Mouse (Mus musculus): ENCODE results near the gene Cck. TPM values are rescaled to one million over a fixed set of nuclear protein-coding genes. Genes with fewer than 3 reads are reported as not detected.
A peak's percentile ranks its signal among the peaks of the same experiment; 100 is the strongest.

Gene Cck
- polyA plus RNA-seq, 1 experiment from 2014 or later = 12.1 TPM

- WGBS = 79% methylated on average over 11 of the region's 11 CpGs
Observed at GRCm38 (mm10) chr9:121491592-121492240, 3.8 kb downstream of the Cck start.

DNA sequence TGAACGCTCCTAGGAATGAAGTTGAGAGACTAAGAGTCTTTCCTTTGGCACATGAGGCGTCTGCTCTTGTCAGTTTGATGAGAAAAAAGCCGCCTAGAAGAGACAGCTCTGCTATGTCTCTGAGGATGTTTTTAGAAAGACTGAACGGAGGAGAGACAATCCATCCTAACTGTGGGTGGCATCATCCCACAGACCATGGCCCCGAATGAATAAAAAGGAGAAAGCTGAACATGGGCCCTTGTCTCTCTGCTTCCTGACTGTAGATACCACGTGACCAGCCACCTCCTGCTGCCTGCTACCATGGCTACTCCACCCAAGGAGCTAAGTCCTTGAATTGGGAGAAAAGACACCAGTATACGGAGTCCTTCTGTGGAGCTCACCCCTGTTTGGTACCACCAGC lies 8.3 kb downstream of the Cck start:
- Histone ChIP-seq H3K4me1 (0 out of 2 replicates have a peak, but pooled peaks cover 3% of the 10 kb centered on the region), H3K27ac (no peak overlapping the region), H3K4me2 (no peak overlapping the region), H3K9me3 (no peaks in the 10 kb centered on the region), H3K9ac (no peak overlapping the region), H3K27me3 (replicated peaks) (peaks cover 10% of the 10 kb centered on the region; the same call in 1 of the 2 replicates), H3K4me3 (replicated peaks) (no peak overlapping the region), H3K36me3 (no peaks in the 10 kb centered on the region)
- no peak for ATAC-seq (ENCODE audit: insufficient read depth, low FRiP score, low read depth)
- WGBS = 65% methylated on average over 7 of the region's 7 CpGs

More at GRCm38 (mm10) chr9:121491592-121492240, 3.8 kb downstream of the Cck start:
- Histone ChIP-seq H3K9ac (no peak overlapping the region), H3K9me3 (no peaks in the 10 kb centered on the region), H3K27ac (no peak overlapping the region), H3K4me2 (no peak overlapping the region), H3K36me3 (no peaks in the 10 kb centered on the region), H3K4me3 (replicated peaks) (no peak overlapping the region), H3K27me3 (replicated peaks) (peaks cover 53% of the 10 kb centered on the region), H3K4me1 (peaks cover 16% of the 10 kb centered on the region; the same call in 1 of the 2 replicates)
- ATAC-seq (ENCODE audit: insufficient read depth, low FRiP score, low read depth) = no peak

DNA sequence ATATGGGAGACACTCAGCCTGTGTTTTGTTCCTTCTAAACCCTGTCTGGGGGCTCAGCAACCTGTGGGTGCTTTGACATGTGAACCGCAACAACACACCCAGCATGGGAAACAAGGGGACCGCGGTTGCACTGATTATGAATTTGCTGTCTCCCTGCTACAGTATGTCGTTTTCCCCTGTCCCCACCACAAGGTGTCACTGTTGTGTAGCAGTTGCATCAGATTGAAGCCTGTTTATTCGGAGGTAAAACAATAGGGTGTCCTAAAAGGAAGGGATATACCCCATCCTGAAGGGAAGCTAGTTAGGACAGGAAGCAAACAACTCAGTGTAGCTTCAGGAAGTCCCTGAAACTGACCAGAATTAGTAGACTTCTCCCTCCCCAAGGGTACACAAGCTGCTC lies 16.0 kb downstream of the Cck start:
- Histone ChIP-seq H3K4me1 (peaks cover 3% of the 10 kb centered on the region; the same call in 1 of the 2 replicates), H3K27ac (no peak overlapping the region), H3K9ac (no peak overlapping the region), H3K4me2 (no peak overlapping the region), H3K36me3 (no peaks in the 10 kb centered on the region), H3K4me3 (replicated peaks) (no peak overlapping the region), H3K27me3 (replicated peaks) (no peaks in the 10 kb centered on the region), H3K9me3 (no peaks in the 10 kb centered on the region)
- ATAC-seq (ENCODE audit: insufficient read depth, low FRiP score, low read depth) = no peak
- 24% methylated on average over 5 of the region's 5 CpGs for WGBS

DNA sequence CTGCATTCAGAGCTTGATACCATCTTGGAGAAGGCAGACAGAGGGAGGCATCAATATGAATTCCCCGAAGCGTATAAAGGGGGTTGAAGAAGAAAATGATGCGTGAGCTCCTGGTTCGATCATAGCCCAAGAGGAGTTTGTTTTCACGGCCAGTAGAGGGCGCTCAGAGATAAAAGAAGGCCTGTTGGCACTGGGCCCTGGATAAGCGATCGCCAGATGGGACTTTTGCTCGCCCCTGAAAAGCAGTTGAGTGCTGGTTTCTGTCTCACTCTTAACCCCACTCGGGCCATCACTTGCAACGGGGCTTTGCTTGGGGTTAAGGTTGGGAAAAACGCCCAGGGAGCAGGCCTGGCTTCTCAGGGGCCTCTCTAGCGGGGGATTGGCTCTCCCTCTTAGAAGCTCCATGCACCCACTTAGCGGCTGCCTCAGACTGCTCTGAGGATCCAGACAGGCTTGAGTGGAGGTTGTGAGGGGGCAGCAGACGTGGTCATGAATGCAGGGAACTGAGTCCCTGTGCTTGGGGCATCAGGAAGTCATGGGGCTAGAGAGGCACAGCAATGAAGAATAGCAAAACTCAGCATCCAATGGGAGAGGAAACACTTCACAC lies 18.1 kb downstream of the Cck start:
- WGBS = 10% methylated on average over 15 of the region's 15 CpGs

GRCm38 (mm10) chr9:121475488-121476452 lies 19.7 kb downstream of the Cck start:
- no peak overlapping the region for H3K4me3 ChIP-seq (replicated peaks)
- H3K4me2 ChIP-seq = no peak overlapping the region
- no peaks in the 10 kb centered on the region for H3K9me3 ChIP-seq
- H3K36me3 ChIP-seq = peaks cover 7% of the 10 kb centered on the region; the same call in 1 of the 2 replicates
- no peak for ATAC-seq (ENCODE audit: insufficient read depth, low FRiP score, low read depth)
- peaks cover 3% of the 10 kb centered on the region; the same call in 1 of the 2 replicates for H3K4me1 ChIP-seq
- H3K27me3 ChIP-seq (replicated peaks) = no peaks in the 10 kb centered on the region
- 75% methylated on average over 16 of the region's 16 CpGs for WGBS
- H3K27ac ChIP-seq = no peak overlapping the region
- H3K9ac ChIP-seq = no peak overlapping the region

More for the DNA sequence above, 18.1 kb downstream of the Cck start:
- no peak for ATAC-seq (ENCODE audit: insufficient read depth, low FRiP score, low read depth)
- Histone ChIP-seq H3K4me2 (peak overlapping the region; percentile 49), H3K9me3 (no peaks in the 10 kb centered on the region), H3K9ac (no peak overlapping the region), H3K27ac (no peak overlapping the region), H3K36me3 (peaks cover 6% of the 10 kb centered on the region; the same call in 1 of the 2 replicates), H3K4me1 (peaks cover 3% of the 10 kb centered on the region; the same call in 1 of the 2 replicates), H3K27me3 (replicated peaks) (no peaks in the 10 kb centered on the region), H3K4me3 (replicated peaks) (peak overlapping the region; percentile 27)

- Histone ChIP-seq H3K36me3 (peaks cover 7% of the 10 kb centered on the region; the same call in 1 of the 2 replicates), H3K27me3 (replicated peaks) (no peaks in the 10 kb centered on the region), H3K4me3 (replicated peaks) (no peak overlapping the region), H3K27ac (no peak overlapping the region), H3K4me2 (no peak overlapping the region), H3K4me1 (peaks cover 3% of the 10 kb centered on the region; the same call in 1 of the 2 replicates), H3K9ac (no peak overlapping the region), H3K9me3 (no peaks in the 10 kb centered on the region)
- no peak for ATAC-seq (ENCODE audit: insufficient read depth, low FRiP score, low read depth)
- WGBS = 79% methylated on average over 5 of the region's 5 CpGs
Observed at GRCm38 (mm10) chr9:121474771-121475170, 20.7 kb downstream of the Cck start.

- Histone ChIP-seq H3K4me1 (no peaks in the 10 kb centered on the region), H3K9me3 (no peaks in the 10 kb centered on the region), H3K9ac (no peak overlapping the region), H3K4me3 (replicated peaks) (no peak overlapping the region), H3K36me3 (peaks cover 7% of the 10 kb centered on the region), H3K4me2 (no peak overlapping the region), H3K27me3 (replicated peaks) (no peaks in the 10 kb centered on the region), H3K27ac (no peak overlapping the region)
- WGBS = 77% methylated on average over 6 of the region's 6 CpGs
- no peak for ATAC-seq (ENCODE audit: insufficient read depth, low FRiP score, low read depth)
Observed at GRCm38 (mm10) chr9:121469711-121470110, 25.8 kb downstream of the Cck start.

GRCm38 (mm10) chr9:121467460-121467859 lies 28.0 kb downstream of the Cck start:
- 89% methylated on average over 11 of the region's 11 CpGs for WGBS
- H3K27me3 ChIP-seq (replicated peaks) = no peaks in the 10 kb centered on the region
- no peak overlapping the region for H3K27ac ChIP-seq
- no peak overlapping the region for H3K9ac ChIP-seq
- H3K4me3 ChIP-seq (replicated peaks) = no peak overlapping the region
- H3K9me3 ChIP-seq = no peaks in the 10 kb centered on the region
- no peak overlapping the region for H3K4me2 ChIP-seq
- ATAC-seq (ENCODE audit: insufficient read depth, low FRiP score, low read depth) = no peak
- H3K36me3 ChIP-seq = peaks cover 5% of the 10 kb centered on the region
- no peaks in the 10 kb centered on the region for H3K4me1 ChIP-seq

- Histone ChIP-seq H3K9me3 (no peaks in the 10 kb centered on the region), H3K4me1 (no peaks in the 10 kb centered on the region), H3K36me3 (peaks cover 28% of the 10 kb centered on the region), H3K27ac (no peak overlapping the region), H3K4me2 (no peak overlapping the region), H3K4me3 (replicated peaks) (no peak overlapping the region), H3K27me3 (replicated peaks) (no peaks in the 10 kb centered on the region), H3K9ac (no peak overlapping the region)
- WGBS = 66% methylated on average over 16 of the region's 16 CpGs
- no peak for ATAC-seq (ENCODE audit: insufficient read depth, low FRiP score, low read depth)
Observed at GRCm38 (mm10) chr9:121460527-121460926, 35.0 kb downstream of the Cck start.

DNA sequence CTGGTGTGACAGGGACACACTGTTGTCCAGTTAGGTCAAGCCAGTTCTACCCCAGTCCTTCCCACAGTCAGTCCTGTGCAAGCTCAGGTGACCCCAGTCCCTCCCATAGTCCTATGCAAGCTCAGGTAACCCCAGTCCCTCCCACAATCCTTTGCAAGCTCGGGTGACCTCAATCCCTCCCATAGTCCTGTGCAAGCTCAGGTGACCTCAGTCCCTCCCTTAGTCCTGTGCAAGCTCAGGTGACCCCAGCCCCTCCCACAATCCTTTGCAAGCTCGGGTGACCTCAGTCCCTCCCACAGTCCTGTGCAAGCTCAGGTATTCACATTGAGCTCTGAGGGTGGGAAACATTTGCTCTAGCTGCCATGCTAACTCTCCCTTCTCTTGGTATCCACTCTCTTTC lies 35.5 kb downstream of the Cck start:
- 58% methylated on average over 2 of the region's 2 CpGs for WGBS
- no peaks in the 10 kb centered on the region for H3K27me3 ChIP-seq (replicated peaks)
- H3K9me3 ChIP-seq = no peaks in the 10 kb centered on the region
- peaks cover 28% of the 10 kb centered on the region for H3K36me3 ChIP-seq
- peak; percentile 9; the same call in 1 of the 2 replicates for ATAC-seq (ENCODE audit: insufficient read depth, low FRiP score, low read depth)
- no peak overlapping the region for H3K4me2 ChIP-seq
- H3K4me3 ChIP-seq (replicated peaks) = no peak overlapping the region
- H3K9ac ChIP-seq = no peak overlapping the region
- H3K27ac ChIP-seq = no peak overlapping the region
- H3K4me1 ChIP-seq = no peaks in the 10 kb centered on the region

GRCm38 (mm10) chr9:121458466-121458865 lies 37.0 kb downstream of the Cck start:
- no peak overlapping the region for H3K9ac ChIP-seq
- H3K9me3 ChIP-seq = no peaks in the 10 kb centered on the region
- no peak overlapping the region for H3K4me3 ChIP-seq (replicated peaks)
- no peaks in the 10 kb centered on the region for H3K27me3 ChIP-seq (replicated peaks)
- no peaks in the 10 kb centered on the region for H3K4me1 ChIP-seq
- 24% methylated on average over 8 of the region's 8 CpGs for WGBS
- no peak overlapping the region for H3K27ac ChIP-seq
- H3K4me2 ChIP-seq = no peak overlapping the region
- no peak for ATAC-seq (ENCODE audit: insufficient read depth, low FRiP score, low read depth)
- H3K36me3 ChIP-seq = peaks cover 41% of the 10 kb centered on the region

All from stomach, embryonic 15.5 days (tissue).